Comparison of ENCODE assay signal across 23 mouse cellular contexts in the genomic region with DNA sequence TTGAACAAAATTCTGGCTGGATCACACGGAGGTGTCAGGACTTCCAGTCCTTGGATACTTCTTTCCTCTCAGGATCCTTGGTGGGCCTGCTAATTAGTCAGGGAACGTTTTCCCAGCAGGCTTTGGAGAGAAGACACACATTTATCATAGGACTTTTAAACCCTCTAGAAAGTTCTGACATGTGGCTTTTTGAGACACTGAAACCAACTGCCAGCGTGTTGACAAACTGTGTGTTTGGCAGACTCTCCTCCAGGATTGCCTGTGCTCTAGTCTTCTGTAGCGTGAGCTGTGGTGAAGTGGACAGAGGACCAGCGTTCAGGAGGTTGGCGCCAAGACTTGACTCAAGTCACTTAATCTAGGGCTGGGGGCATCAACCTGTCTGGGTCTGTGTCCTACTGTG. TPM values are rescaled to one million over a fixed set of nuclear protein-coding genes. Genes with fewer than 3 reads are reported as not detected.
"Had no signal": no experiment of that assay in that cellular context is flagged by ENCODE, and none has a peak within 500 bp of the region (broad histone marks: within the 10 kb centered on the region; RNA-seq: fewer than 3 reads in every experiment).

No protein-coding gene starts in this region.

- H3K4me2 ChIP-seq: heart, embryonic 11.5 days; hindbrain, embryonic 12.5 days; hindbrain, embryonic 14.5 days; intestine, embryonic 15.5 days; limb, embryonic 12.5 days; liver, embryonic 13.5 days; liver, embryonic 15.5 days had no signal

- H3K27me3 ChIP-seq: hindbrain, embryonic 12.5 days; intestine, embryonic 15.5 days; limb, embryonic 12.5 days; liver, embryonic 13.5 days; liver, embryonic 15.5 days had no signal

- H3K36me3 ChIP-seq: hindbrain, embryonic 10.5 days; hindbrain, embryonic 12.5 days; intestine, embryonic 15.5 days; limb, embryonic 10.5 days; limb, embryonic 12.5 days; liver, embryonic 13.5 days; liver, embryonic 15.5 days had no signal

- ATAC-seq: hindbrain, embryonic 16.5 days; inflammation-experienced regulatory T-cells, adult 6 months; intestine, embryonic 15.5 days; intestine, postnatal 0 days had no signal

- H3K9me3 ChIP-seq: hindbrain, embryonic 10.5 days; hindbrain, embryonic 12.5 days; intestine, embryonic 15.5 days; limb, embryonic 10.5 days; limb, embryonic 12.5 days; liver, embryonic 13.5 days; liver, embryonic 15.5 days had no signal

- H3K4me3 ChIP-seq: hindbrain, embryonic 10.5 days; hindbrain, embryonic 12.5 days; intestine, embryonic 15.5 days; layer of hippocampus, adult 2 months; left cerebral cortex, adult 2 months; limb, embryonic 10.5 days; limb, embryonic 12.5 days; liver, embryonic 13.5 days; liver, embryonic 15.5 days had no signal

- H3K4me1 ChIP-seq: hindbrain, embryonic 10.5 days; hindbrain, embryonic 12.5 days; liver, embryonic 13.5 days; liver, embryonic 15.5 days had no signal

- DNase-seq: gastrocnemius, postnatal 10 days; gastrocnemius, postnatal 25 days; kidney, adult 18-20 months; kidney, adult 8-10 months; kidney, postnatal 10 days; kidney, postnatal 25 days; kidney, postnatal 4 days; liver; liver, embryonic 13.5 days had no signal

- H3K9ac ChIP-seq: hindbrain, embryonic 12.5 days; hindbrain, embryonic 14.5 days; intestine, embryonic 15.5 days; limb, embryonic 12.5 days; liver, embryonic 13.5 days; liver, embryonic 15.5 days had no signal

- H3K27ac ChIP-seq: hindbrain, embryonic 10.5 days; hindbrain, embryonic 12.5 days; hindbrain, embryonic 14.5 days; intestine, embryonic 15.5 days; layer of hippocampus, adult 2 months; left cerebral cortex, adult 2 months; limb, embryonic 10.5 days; limb, embryonic 12.5 days; liver, embryonic 13.5 days; liver, embryonic 15.5 days had no signal

RNA-seq across cellular contexts. Expression of a gene that starts 19.2 kb away (rescaled TPM):
- total RNA-seq: granulocyte monocyte progenitor cell, adult 5-6 weeks had no signal
